Mouse (Mus musculus) olfactory bulb, adult 2 months (tissue): ENCODE measurements around the gene Prrc2b.

Experiments
- CTCF ChIP-seq: fragments of 200-500 bp; IDR thresholded peaks from 2 replicates; pipeline ENCODE4 v1.5.1; 2012; ENCODE audit warnings: low read depth, mild to moderate bottlenecking, low read length, moderate library complexity; ENCODE audit not compliant: insufficient read depth
- POLR2A ChIP-seq: fragments of 200-500 bp; IDR thresholded peaks from 2 replicates; pipeline ENCODE4 v1.6.1; 2012; ENCODE audit warnings: mild to moderate bottlenecking, low read depth, low read length, moderate library complexity; ENCODE audit not compliant: insufficient read depth

- no peak for TF ChIP-seq CTCF
- no peak for TF ChIP-seq POLR2A
Observed at GRCm38 (mm10) chr2:32157328-32157727, 6.4 kb downstream of the Prrc2b start.
